Mouse (Mus musculus): ENCODE data around the gene Qrich1.
"Not testable (repeated sequence)": the region's sequence is repeated elsewhere in the genome, so short reads cannot be mapped to it uniquely, and the experiment has no call there.

GRCm38 (mm10) chr9:108607929-108608328 lies 91.3 kb downstream of the Qrich1 start:
- TF ChIP-seq POLR2A (IDR thresholded peaks at IDR 0.05; ENCODE audit: low read depth, low read length); CTCF (conservative IDR thresholded peaks at IDR 0.05; ENCODE audit: insufficient read depth, insufficient read length, low read depth, low read length): not testable (repeated sequence)
